Mouse (Mus musculus) spleen, adult 18-20 months (tissue): ENCODE measurements around the gene D630003M21Rik.

Experiments used
- DNase-seq, 2 experiments: peaks; one replicate each; pipeline ENCODE4 v3.0.0; 2022; ENCODE audit warnings: mixed read lengths in 2 of 2

The D630003M21Rik gene

GRCm38 (mm10) chr2:158193611-158194336, 35.2 kb downstream of the D630003M21Rik start:
- no peak for DNase-seq

- DNase-seq = no peak
These were observed 37.9 kb downstream of the D630003M21Rik start for GRCm38 (mm10) chr2:158191098-158191497.

DNA sequence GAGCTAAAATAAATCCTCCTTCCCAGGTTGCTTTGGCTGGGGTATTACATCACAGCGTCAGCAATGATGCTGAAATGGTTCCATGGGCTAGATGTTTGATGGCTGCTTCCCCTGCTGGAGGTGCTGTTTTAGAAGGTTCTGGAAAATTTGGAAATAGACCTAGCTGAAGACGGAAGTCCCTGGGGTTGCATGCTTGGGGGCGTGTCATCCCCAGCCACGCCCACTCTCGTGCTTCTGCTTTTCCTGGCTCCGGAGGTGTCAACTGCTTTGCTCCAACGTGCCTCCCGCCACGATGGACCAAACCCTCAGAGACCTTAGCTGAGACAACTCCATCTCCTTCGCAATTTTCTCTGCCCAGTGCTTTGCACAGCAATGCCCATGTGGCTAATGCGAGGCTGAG, 39.6 kb downstream of the D630003M21Rik start:
- DNase-seq = no peak

DNA sequence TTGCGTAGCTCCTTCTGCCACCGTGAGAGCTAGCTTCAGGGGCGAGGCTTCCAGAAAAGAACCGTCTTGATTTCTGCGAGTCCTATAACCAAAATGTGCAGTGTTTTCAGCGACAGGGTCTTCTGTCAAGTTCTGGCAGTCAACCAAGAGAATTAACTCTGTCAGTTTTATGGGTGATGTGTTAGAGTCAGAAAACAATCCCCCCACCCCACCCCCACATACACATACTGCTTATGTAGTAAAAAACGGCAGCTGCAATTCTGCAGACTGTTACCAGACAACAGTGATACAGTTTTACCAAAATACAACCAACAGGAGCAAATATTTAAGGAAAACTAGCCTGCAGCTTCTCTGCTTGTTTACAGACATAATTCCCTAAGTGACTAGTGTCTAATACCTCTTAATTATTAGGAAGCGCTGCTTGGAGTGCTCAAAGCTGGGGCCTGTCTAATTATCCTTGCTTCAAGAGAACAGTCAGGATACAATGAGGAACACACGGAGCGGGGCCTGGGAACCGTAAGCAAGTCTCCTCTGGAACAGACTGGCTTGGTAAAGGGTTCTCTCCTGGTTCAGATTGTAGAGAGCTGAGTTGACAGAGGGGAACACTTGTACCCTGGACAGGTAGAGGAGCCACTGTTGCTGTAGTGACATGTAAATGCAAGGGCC, 42.7 kb downstream of the D630003M21Rik start:
- DNase-seq = no peak

- no peak for DNase-seq
These were observed 45.8 kb downstream of the D630003M21Rik start for GRCm38 (mm10) chr2:158183266-158183665.

- no peak for DNase-seq
These were observed 47.1 kb downstream of the D630003M21Rik start for GRCm38 (mm10) chr2:158181932-158182331.

DNA sequence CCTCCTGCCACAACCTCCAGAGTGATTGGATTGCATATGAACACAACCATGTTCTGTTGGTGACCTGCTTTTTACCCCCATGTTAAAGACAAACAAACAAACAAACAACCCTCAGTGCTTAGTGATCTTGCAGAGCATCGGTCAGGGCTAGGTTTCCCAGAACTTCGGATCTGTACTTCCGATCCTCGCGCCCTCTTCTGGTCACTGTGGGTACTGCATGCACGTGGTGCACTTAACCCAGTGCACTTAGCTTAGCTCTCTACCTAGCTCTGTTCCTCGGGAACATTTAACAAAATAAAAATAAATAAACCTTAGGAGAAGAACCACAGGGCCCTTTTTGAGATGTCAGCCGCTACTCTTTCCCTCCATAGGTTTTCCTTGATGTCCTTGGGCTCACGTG, 48.2 kb downstream of the D630003M21Rik start:
- peak in 1 of 2 experiments; percentile 58 for DNase-seq

- DNase-seq = no peak
These were observed 49.5 kb downstream of the D630003M21Rik start for GRCm38 (mm10) chr2:158179370-158180111.

DNA sequence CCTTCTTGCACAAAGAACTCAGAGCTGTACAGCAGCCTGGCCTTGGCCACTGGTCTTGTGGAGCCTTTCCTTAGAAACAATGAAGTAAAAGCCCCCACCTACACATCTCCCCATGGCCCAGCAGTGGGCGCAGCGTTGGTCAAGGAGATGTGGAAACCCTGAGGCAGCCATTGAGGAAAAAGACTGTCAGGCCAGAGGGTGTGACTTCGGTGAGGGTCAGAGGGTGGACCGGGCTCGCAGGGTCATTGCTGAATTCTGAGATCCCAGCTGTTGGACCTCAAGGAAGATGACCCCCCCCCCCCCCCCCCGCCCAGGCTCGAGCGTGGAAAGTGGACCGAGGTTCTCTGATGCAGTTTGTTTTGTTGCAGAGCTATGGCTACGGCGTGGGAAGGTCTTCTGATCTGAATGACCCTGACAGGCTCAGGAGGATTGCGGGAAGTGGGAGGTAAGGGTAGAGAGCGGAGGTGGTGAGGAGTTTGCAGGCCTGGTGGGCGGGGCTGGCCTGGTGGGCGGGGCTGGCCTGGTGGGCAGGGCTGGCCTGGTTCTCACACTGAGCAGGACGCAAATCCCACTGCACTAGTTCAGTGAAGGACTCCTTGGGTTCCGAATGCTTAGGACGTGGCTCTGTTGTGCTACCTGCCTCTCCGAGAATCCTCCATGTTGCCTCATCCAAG, 50.2 kb downstream of the D630003M21Rik start:
- DNase-seq = peak; percentile 69 to 85

DNA sequence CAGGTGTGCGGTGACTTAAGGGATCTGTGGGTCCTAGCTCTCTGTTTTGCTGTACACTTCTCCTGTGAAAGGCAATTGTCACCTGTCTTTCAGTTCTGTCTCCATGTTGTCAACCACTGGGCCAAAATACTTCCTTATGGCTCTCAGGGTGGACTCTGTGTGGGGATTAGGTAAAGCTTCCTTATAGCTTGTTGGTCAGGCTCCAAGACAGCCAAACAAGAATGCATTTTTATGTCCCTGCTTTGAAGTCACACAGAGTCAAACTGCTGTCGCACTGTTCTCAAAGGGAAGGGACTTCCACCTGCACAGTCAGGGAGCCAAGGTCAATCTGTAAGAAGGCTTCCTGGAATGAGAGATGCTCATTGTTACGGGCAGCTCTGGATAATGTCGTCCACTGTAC, 50.9 kb downstream of the D630003M21Rik start:
- DNase-seq = no peak

DNA sequence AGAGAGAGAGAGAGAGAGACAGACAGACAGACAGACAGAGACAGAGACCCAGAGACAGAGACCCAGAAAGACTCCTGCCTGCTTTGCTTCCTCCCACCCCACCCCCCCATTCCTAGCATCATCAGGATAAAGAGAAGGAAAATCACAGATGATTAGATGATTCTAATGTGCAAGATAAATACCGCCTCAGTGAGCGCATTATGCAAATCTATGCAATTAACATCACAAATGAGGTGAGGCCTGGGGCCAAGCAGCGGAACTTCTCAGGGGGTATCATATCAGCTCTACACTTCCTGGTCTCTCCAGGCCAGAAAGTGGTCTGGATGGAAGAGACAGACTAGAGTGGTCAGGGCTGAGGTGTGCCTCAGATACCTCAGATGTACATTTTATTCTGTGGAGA, 51.4 kb downstream of the D630003M21Rik start:
- no peak for DNase-seq

DNA sequence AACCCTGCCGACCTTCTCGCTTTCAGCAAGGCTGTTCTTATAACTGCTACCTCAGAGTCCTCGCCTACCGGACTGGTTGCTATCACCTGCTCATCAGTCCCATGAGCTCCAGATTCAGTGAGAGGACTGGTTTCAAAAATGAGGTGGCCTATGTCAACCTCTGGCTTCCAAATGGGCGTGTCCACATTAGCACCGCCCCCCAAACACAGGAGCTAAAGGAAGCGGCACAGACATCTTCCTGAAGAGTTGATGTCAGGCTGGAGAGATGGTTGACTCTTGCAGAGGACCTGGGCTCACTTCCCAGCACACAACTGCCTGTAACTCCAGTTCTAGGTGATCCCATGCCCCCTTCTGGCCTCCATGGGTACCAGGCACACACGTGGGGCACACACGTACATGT, 52.3 kb downstream of the D630003M21Rik start:
- no peak for DNase-seq

- no peak for DNase-seq
These were observed 53.6 kb downstream of the D630003M21Rik start for GRCm38 (mm10) chr2:158175433-158175832.

DNA sequence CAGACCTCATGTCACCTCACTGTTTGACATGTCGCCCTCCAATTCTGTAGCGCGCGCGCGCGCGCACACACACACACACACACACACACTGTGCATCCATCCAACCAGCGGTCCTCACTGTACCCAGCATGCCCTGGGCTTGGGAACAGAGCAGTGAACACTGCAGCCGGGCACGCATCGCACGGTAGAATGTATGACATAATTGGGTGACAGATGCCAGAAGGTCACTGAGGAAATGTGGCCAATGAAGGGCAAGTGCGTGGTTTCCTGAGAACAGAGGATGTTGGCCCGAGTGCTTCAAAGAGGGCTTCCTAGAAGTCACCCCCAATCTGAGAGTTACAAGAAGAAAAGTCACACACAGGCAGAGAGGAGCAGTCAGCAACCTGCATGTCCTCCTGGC, 54.1 kb downstream of the D630003M21Rik start:
- peak in 1 of 2 experiments; percentile 31 for DNase-seq

- peak in 1 of 2 experiments; percentile 38 for DNase-seq
These were observed 54.6 kb downstream of the D630003M21Rik start for GRCm38 (mm10) chr2:158174438-158174837.

DNA sequence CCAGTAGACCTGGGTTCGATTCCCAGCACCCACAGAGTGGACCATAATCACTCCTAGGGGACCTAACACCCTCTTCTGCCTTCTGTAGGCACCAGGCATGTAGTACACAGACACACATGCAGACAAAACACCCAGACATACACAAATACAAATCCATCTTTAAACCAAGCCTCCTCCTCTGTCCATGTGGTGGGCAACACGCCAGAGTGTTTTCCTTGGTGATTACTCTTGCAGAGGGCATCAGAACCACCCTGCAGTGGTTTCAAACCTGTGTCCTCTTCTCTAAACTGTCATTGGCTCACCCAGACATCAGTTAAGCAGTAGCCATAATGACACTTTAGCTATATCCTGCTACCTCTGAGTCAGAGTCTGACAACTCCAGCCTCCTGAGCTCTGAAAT, 58.6 kb downstream of the D630003M21Rik start:
- DNase-seq = no peak

DNA sequence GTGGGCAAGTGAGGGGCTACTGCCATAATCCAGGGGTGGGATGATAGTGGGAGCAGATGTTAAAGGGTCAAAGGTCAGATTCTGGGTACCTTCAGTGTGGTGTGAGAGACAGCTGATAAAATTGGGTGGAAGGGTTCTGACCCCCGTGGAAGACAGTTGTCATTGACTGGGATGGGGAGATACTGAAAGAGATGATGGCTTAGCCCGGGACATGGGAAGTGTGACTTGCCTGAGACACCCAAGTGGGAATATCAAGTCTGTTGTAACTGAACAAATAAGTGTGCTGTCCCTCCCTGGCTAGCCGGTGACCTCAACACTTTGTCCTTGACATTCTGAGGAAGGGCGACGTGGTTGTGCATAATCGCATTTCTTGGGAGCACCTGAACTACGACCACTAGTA, 59.3 kb downstream of the D630003M21Rik start:
- DNase-seq = no peak

DNA sequence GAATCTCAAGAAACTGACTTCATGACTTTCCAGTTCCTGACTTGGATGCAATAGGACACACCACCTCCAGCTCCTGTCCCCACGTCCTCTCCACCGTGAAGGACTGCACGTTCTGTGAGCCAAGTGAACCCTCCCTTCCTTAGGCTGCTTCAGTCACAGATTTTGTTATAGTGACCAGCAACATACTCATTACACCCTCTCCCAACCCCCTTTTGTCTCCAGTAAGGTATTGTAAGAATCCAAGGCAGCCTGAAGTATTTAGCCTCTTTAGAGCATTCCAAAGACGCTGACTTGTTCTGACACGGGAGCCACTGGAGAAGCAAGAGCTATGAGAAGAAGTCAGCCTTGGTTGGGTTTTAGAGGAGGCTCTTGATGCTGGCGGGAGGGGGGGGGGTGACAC, 59.7 kb downstream of the D630003M21Rik start:
- no peak for DNase-seq

GRCm38 (mm10) chr2:158168741-158169211, 60.2 kb downstream of the D630003M21Rik start:
- DNase-seq = no peak

GRCm38 (mm10) chr2:158167496-158168205, 61.4 kb downstream of the D630003M21Rik start:
- no peak for DNase-seq

DNA sequence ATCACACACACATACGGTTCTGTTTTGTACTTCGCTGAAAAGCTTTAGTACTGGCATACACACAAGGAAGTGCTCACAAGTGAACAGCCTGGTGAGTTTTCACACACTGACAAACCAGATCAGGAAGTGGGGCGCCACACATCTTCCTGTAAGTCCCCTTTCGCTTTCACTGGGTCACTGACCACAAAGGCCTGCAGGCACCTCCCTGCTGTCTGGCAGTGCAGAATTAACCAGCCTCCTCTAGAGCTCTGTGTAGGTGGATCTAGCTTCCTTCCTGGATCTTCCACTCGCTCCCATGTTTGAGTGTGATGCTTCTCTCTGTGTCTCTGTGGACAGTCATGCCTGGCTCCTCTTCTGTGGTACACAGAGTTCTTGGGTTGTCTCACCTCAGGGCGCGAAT, 62.4 kb downstream of the D630003M21Rik start:
- DNase-seq = peak; percentile 65 to 75

DNA sequence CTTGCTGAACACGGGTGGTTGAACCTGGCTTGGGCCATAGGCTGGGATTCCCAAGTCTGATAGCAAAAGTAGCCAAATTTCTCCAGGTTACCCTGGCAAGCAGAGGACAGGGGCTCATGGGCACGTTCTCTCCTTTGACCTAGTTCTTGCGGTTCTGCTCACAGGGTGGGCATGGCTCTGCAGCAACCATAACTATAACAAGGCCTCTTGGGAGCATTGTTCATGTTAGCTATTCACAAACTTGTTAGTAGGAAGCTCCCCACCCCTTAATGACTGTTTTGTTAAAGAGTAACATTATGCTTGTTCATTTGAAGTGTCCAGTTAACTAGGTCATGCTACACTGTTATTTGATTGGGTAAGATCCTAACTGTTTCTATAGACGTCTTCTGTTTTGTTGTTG, 63.2 kb downstream of the D630003M21Rik start:
- DNase-seq = no peak
